ENCODE assay signal across 16 mouse cellular contexts in the genomic region with DNA sequence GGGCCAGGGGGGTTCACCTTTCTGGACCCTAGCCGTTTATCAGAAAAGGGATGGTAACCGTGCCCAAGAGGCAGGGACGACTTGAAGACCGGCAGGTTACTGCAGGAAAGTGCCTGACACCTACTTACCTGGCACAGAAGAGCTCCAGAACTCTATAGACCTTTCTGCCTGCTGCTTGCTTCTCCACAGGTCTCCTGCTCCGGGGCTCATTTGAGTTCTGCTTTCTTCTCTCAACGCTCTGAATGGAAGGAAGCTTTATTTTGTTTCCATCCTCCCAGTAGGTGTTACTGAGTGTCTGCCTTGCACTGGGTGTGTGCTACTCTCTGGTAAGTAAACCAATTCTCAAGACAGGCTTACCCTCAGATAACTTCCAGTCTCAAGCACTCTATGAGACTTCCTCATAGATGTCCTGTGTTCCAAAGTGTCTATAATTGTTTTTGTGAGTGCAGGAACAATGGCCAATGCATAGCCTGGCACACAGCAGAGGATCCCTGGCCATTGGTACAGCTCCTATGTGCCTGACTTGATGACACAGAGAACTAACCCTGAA. TPM values are rescaled to one million over a fixed set of nuclear protein-coding genes. Genes with fewer than 3 reads are reported as not detected.
DNase-seq lines count a peak whose midpoint lies in the region; ATAC-seq and TF ChIP-seq lines count a peak whose summit lies in the region.
"Had no signal": no experiment of that assay in that cellular context is flagged by ENCODE, and none has a peak within 500 bp of the region (broad histone marks: within the 10 kb centered on the region; RNA-seq: fewer than 3 reads in every experiment).

No protein-coding gene starts in this region.

- no peak for TF ChIP-seq EP300 in heart, adult 2 months (IDR thresholded peaks at IDR 0.05; ENCODE audit: insufficient read depth, low read depth, low read length)

- intact Hi-C loops in heart, adult 2 months (cut with DNase I), result no loop called here
- intact Hi-C loops in left cerebral cortex, adult 2 months (cut with DNase I), result loop anchor here (1.0 to 5.0 kb wide), 2 partner anchors 38 to 195 kb away; no protein-coding TSS in a partner anchor

- no peak overlapping the region for H3K4me2 ChIP-seq in heart, embryonic 16.5 days (ENCODE audit: low read depth, low read length)
- peak overlapping the region; percentile 53; the same call in 1 of the 2 replicates for H3K4me2 ChIP-seq in limb, embryonic 13.5 days (replicated peaks)
- H3K4me2 ChIP-seq: hindbrain, embryonic 14.5 days; stomach, embryonic 15.5 days had no signal

- no peaks in the 10 kb centered on the region for H3K9me3 ChIP-seq in heart, embryonic 16.5 days (replicated peaks; ENCODE audit: control insufficient read depth, low read length)
- H3K9me3 ChIP-seq in embryonic facial prominence, embryonic 10.5 days, result no peaks in the 10 kb centered on the region
- H3K9me3 ChIP-seq in limb, embryonic 13.5 days, result no peaks in the 10 kb centered on the region
- H3K9me3 ChIP-seq: stomach, embryonic 15.5 days had no signal

- no peak for TF ChIP-seq CTCF in heart, adult 2 months (IDR thresholded peaks at IDR 0.05)
- TF ChIP-seq CTCF in left cerebral cortex, adult 2 months (IDR thresholded peaks at IDR 0.05), result no peak

- no peak overlapping the region for H3K27ac ChIP-seq in heart, embryonic 16.5 days (ENCODE audit: low read length)
- H3K27ac ChIP-seq in heart, adult 2 months, result no peak overlapping the region
- H3K27ac ChIP-seq in embryonic facial prominence, embryonic 10.5 days (replicated peaks), result no peak overlapping the region
- H3K27ac ChIP-seq in limb, embryonic 13.5 days, result no peak overlapping the region
- H3K27ac ChIP-seq in left cerebral cortex, adult 2 months, result no peak overlapping the region
- H3K27ac ChIP-seq: hindbrain, embryonic 14.5 days; stomach, embryonic 15.5 days had no signal

- DNase-seq in embryo, embryonic 9.5 days (ENCODE audit: extremely low spot score), result peak; percentile 9
- DNase-seq in embryo, embryonic 10 days (ENCODE audit: low spot score), result no peak
- DNase-seq in heart, adult 2 months, result no peak
- peak; percentile 35 for DNase-seq in embryonic facial prominence, embryonic 10.5 days (ENCODE audit: low spot score)
- DNase-seq in left cerebral cortex, adult 2 months (ENCODE audit: extremely low spot score in 1 of 2, low spot score in 2 of 2), result no peak
- DNase-seq: cerebellum, adult 2 months; kidney, adult 8-10 months; left cerebral cortex, postnatal 4 days; lung, adult 2 months; thymus, postnatal 25 days had no signal

- no peak for ATAC-seq in heart, embryonic 16.5 days (replicated peaks; ENCODE audit: extremely low read depth, insufficient read depth, low FRiP score)
- no peak for ATAC-seq in limb, embryonic 13.5 days (ENCODE audit: low FRiP score, low read depth)
- no peak for ATAC-seq in frontal cortex, adult (ENCODE audit: low TSS enrichment)

- H3K79me2 ChIP-seq in heart, adult 2 months (replicated peaks; ENCODE audit: control insufficient read depth, insufficient read depth, low read length), result no peaks in the 10 kb centered on the region

- H3K36me3 ChIP-seq in heart, embryonic 16.5 days (ENCODE audit: control insufficient read depth, insufficient read depth), result no peaks in the 10 kb centered on the region
- no peaks in the 10 kb centered on the region for H3K36me3 ChIP-seq in heart, adult 2 months (ENCODE audit: control insufficient read depth, insufficient read depth, low read length)
- H3K36me3 ChIP-seq in embryonic facial prominence, embryonic 10.5 days (replicated peaks), result no peaks in the 10 kb centered on the region
- H3K36me3 ChIP-seq in limb, embryonic 13.5 days, result no peaks in the 10 kb centered on the region
- H3K36me3 ChIP-seq: stomach, embryonic 15.5 days had no signal

- no peak for TF ChIP-seq POLR2A in heart, adult 2 months (IDR thresholded peaks at IDR 0.05; ENCODE audit: insufficient read depth, low read depth, low read length)

- no peak overlapping the region for H3K9ac ChIP-seq in heart, embryonic 16.5 days (ENCODE audit: low read length)
- H3K9ac ChIP-seq in heart, adult 2 months (ENCODE audit: low read depth, low read length), result no peak overlapping the region
- no peak overlapping the region for H3K9ac ChIP-seq in limb, embryonic 13.5 days
- H3K9ac ChIP-seq: hindbrain, embryonic 14.5 days; stomach, embryonic 15.5 days had no signal

- H3K4me1 ChIP-seq in heart, embryonic 16.5 days (ENCODE audit: control insufficient read depth, insufficient read depth, low read length), result peaks cover 14% of the 10 kb centered on the region
- H3K4me1 ChIP-seq in heart, adult 2 months (ENCODE audit: control insufficient read depth, insufficient read depth, low read length), result no peaks in the 10 kb centered on the region
- H3K4me1 ChIP-seq in embryonic facial prominence, embryonic 10.5 days, result peaks cover 26% of the 10 kb centered on the region
- H3K4me1 ChIP-seq in limb, embryonic 13.5 days, result peaks cover 20% of the 10 kb centered on the region

- H3K27me3 ChIP-seq in heart, embryonic 16.5 days (ENCODE audit: control insufficient read depth, insufficient read depth, low read length), result peaks cover 83% of the 10 kb centered on the region
- peaks cover 30% of the 10 kb centered on the region for H3K27me3 ChIP-seq in heart, adult 2 months (ENCODE audit: control insufficient read depth, insufficient read depth, low read length)
- peaks cover 97% of the 10 kb centered on the region for H3K27me3 ChIP-seq in embryonic facial prominence, embryonic 10.5 days (replicated peaks; ENCODE audit: low read depth, poor library complexity, severe bottlenecking)
- peaks cover 70% of the 10 kb centered on the region for H3K27me3 ChIP-seq in limb, embryonic 13.5 days

- WGBS in heart, embryonic 16.5 days, result 15% methylated on average over 6 of the region's 6 CpGs
- 20% methylated on average over 6 of the region's 6 CpGs for WGBS in heart, adult 2 months
- WGBS in embryonic facial prominence, embryonic 10.5 days, result 2% methylated on average over 6 of the region's 6 CpGs
- 8% methylated on average over 6 of the region's 6 CpGs for WGBS in limb, embryonic 13.5 days

- peak overlapping the region; percentile 19; the same call in 1 of the 2 replicates for H3K4me3 ChIP-seq in heart, embryonic 16.5 days (ENCODE audit: low read length)
- H3K4me3 ChIP-seq in heart, adult 2 months, result no peak overlapping the region
- no peak overlapping the region for H3K4me3 ChIP-seq in embryonic facial prominence, embryonic 10.5 days
- no peak overlapping the region; the same call in 1 of the 2 replicates for H3K4me3 ChIP-seq in limb, embryonic 13.5 days
- no peak overlapping the region for H3K4me3 ChIP-seq in left cerebral cortex, adult 2 months
- H3K4me3 ChIP-seq: stomach, embryonic 15.5 days had no signal

RNA-seq across cellular contexts. Expression of a gene that starts 1.9 kb away (rescaled TPM):
- not detected in 2 replicates for polyA plus RNA-seq in heart, embryonic 16.5 days (2015; fragmentation: Nextera tagmentation; extraction: Ambion mirVana)
- not detected for total RNA-seq in heart, adult 2 months (2021)
- 0.06 TPM in 1 of 2 replicates, not detected in the other for polyA plus RNA-seq in heart, adult 2 months (2012; rRNA removed)
- polyA plus RNA-seq in embryonic facial prominence, embryonic 10.5 days (2016; fragmentation: Nextera tagmentation; extraction: Ambion mirVana), result 17.9 and 19.6 TPM in 2 replicates
- polyA plus RNA-seq in limb, embryonic 13.5 days (2015; fragmentation: Nextera tagmentation; extraction: Ambion mirVana), result 15.4 and 17.4 TPM in 2 replicates
- total RNA-seq in left cerebral cortex, adult 2 months (2021), result 10 to 100 TPM; 83.9 to 88.2 TPM
- total RNA-seq: gastrocnemius, adult 18-20 months had no signal
- polyA plus RNA-seq: lung, adult 2 months had no signal

RNA-seq across cellular contexts. Expression of a gene that starts 50.0 kb away (rescaled TPM):
- polyA plus RNA-seq in heart, embryonic 16.5 days (2015; fragmentation: Nextera tagmentation; extraction: Ambion mirVana), result 11.6 and 12.7 TPM in 2 replicates
- total RNA-seq in heart, adult 2 months (2021), result 10 to 100 TPM; 22.0 to 26.8 TPM
- polyA plus RNA-seq in heart, adult 2 months (2012; rRNA removed), result 17.0 and 17.6 TPM in 2 replicates
- polyA plus RNA-seq in embryonic facial prominence, embryonic 10.5 days (2016; fragmentation: Nextera tagmentation; extraction: Ambion mirVana), result 12.2 and 13.7 TPM in 2 replicates
- 13.3 and 15.8 TPM in 2 replicates for polyA plus RNA-seq in limb, embryonic 13.5 days (2015; fragmentation: Nextera tagmentation; extraction: Ambion mirVana)
- 10 to 100 TPM; 84.5 to 87.4 TPM for total RNA-seq in left cerebral cortex, adult 2 months (2021)

Comparison
In these comparisons a context has a peak if more than half of its experiments do, and no peak if none do; other contexts are left out.
1. DNase-seq: peak in embryo, embryonic 9.5 days (single experiment) and embryonic facial prominence, embryonic 10.5 days (single experiment); none in embryo, embryonic 10 days (single experiment), heart, adult 2 months (0 of 2) and left cerebral cortex, adult 2 months (0 of 2).
2. RNA of a gene that starts 1.9 kb away (polyA plus RNA-seq): 17.9 to 19.6 TPM in embryonic facial prominence, embryonic 10.5 days and 15.4 to 17.4 TPM in limb, embryonic 13.5 days; not detected in heart, embryonic 16.5 days and 0.06 TPM in heart, adult 2 months; every median in the first group is over 10 times any median in the second.